Mouse (Mus musculus): ENCODE data around the gene Sept11. TPM values are rescaled to one million over a fixed set of nuclear protein-coding genes. Genes with fewer than 3 reads are reported as not detected.
A peak's percentile ranks its signal among the peaks of the same experiment; 100 is the strongest.

Sept11 gene
- polyA plus RNA-seq, 1 experiment from 2014 or later = 261 TPM

DNA sequence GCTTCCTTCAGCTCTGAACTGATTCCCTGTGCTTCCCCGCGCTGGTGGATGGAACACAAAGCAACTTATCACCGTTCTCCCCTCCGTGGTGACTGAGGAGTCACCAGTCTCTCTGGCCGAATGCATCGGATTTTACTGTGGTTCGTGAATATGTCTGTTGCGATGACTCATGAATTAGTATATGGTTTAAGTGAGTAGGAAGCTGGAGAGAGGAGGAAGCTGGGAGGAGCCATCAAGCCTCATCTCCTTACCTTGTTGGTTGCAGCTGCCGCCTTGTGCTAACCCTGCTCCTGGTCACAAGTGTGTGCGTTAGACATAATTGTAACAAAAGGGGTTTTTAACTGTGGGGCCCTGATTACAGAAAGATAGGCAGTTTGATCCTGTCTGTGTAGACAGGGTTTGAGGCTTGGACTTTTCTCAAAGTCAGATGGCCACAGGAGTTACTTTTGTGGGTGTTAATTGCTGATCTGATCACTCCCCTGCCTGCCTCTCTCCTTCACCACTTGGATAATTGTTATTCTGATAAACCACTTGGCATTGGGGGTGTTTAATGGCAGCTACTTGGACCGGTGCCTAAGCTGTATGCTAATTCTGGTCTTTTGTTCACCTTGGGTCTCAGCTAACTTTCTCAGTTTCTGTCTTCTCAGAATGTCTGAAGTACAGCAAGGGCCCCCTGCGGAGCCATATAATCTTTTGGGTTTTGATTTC is 33.1 kb downstream of the Sept11 start:
- Histone ChIP-seq H3K27me3 (ENCODE audit: control insufficient read depth, insufficient read depth, low read length) (no peaks in the 10 kb centered on the region), H3K36me3 (replicated peaks; ENCODE audit: control insufficient read depth, insufficient read depth, low read depth, low read length) (no peaks in the 10 kb centered on the region), H3K4me3 (ENCODE audit: low read depth, low read length) (no peak overlapping the region), H3K4me1 (ENCODE audit: control insufficient read depth, insufficient read depth, low read length) (peaks cover 7% of the 10 kb centered on the region), H3K4me2 (ENCODE audit: low read depth, low read length) (no peak overlapping the region), H3K9ac (replicated peaks; ENCODE audit: low read length) (no peak overlapping the region), H3K27ac (replicated peaks; ENCODE audit: low read depth, low read length) (no peak overlapping the region), H3K9me3 (replicated peaks; ENCODE audit: control insufficient read depth, low read length) (no peaks in the 10 kb centered on the region)
- 56% methylated on average over 12 of the region's 12 CpGs for WGBS
- ATAC-seq (replicated peaks; ENCODE audit: insufficient number of reproducible peaks, low FRiP score, low TSS enrichment, low read depth) (no peak), DNase-seq (ENCODE audit: low spot score) (no peak)

DNA sequence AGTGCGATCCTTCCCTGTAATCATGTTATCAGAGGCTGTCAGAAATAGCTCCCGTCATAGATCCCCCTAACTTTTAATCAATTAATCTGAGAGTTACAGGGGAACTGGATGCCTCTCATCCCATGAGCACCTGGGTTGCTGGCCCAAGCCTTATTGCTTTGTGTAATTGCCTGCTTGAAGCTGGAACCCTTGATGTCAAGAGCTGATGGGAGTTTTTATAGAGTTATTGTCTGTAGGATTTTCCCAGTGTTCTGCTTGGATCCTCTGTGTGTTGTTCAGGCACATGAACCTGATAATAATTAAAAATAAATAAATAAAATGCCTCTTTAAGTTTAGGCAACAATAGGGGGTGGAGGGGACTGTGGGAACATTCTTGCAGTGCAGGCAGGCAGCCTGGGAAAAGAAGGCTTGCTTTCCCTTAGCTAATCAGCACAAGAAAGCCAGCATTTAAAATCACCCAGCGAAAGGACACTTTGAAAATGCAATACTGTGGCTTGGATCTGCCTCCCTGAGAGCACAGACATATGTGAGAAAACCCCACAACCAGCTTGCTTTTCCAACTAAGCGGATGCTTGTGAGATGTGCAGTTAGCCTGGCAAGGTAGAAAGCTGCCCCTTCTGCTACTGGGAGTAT is 33.8 kb downstream of the Sept11 start:
- Histone ChIP-seq H3K27me3 (ENCODE audit: control insufficient read depth, insufficient read depth, low read length) (no peaks in the 10 kb centered on the region), H3K36me3 (replicated peaks; ENCODE audit: control insufficient read depth, insufficient read depth, low read depth, low read length) (no peaks in the 10 kb centered on the region), H3K4me2 (ENCODE audit: low read depth, low read length) (no peak overlapping the region), H3K4me3 (ENCODE audit: low read depth, low read length) (no peak overlapping the region), H3K9me3 (replicated peaks; ENCODE audit: control insufficient read depth, low read length) (no peaks in the 10 kb centered on the region), H3K4me1 (ENCODE audit: control insufficient read depth, insufficient read depth, low read length) (peaks cover 7% of the 10 kb centered on the region), H3K9ac (replicated peaks; ENCODE audit: low read length) (no peak overlapping the region), H3K27ac (replicated peaks; ENCODE audit: low read depth, low read length) (no peak overlapping the region)
- no peak for ATAC-seq (replicated peaks; ENCODE audit: insufficient number of reproducible peaks, low FRiP score, low TSS enrichment, low read depth)
- WGBS = 34% methylated on average over 4 of the region's 4 CpGs
- no peak for DNase-seq (ENCODE audit: low spot score)

DNA sequence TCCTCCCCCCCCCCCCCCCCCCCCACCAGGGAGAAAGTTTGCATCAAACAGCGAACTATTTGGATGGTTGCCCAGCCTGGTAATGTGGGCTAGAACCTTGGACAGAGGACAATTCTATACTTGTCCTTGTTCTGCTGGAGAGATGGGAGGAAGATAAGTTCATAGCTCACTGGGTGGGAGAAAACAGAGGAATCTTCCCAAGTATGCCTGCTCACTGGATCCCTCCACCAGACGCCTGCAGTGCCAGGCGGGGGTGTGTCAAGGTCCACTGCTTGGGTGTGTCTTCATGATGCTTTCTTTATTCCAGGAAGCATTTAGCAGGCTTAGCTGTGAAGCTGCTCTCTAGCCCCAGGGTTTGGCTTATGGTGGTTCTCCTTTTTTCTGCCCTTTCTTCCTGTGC is 34.5 kb downstream of the Sept11 start:
- H3K4me3 ChIP-seq (ENCODE audit: low read depth, low read length) = no peak overlapping the region
- no peaks in the 10 kb centered on the region for H3K9me3 ChIP-seq (replicated peaks; ENCODE audit: control insufficient read depth, low read length)
- ATAC-seq (replicated peaks; ENCODE audit: insufficient number of reproducible peaks, low FRiP score, low TSS enrichment, low read depth) (no peak), DNase-seq (ENCODE audit: low spot score) (no peak)
- H3K27me3 ChIP-seq (ENCODE audit: control insufficient read depth, insufficient read depth, low read length) = no peaks in the 10 kb centered on the region
- H3K4me1 ChIP-seq (ENCODE audit: control insufficient read depth, insufficient read depth, low read length) = peaks cover 7% of the 10 kb centered on the region
- H3K36me3 ChIP-seq (replicated peaks; ENCODE audit: control insufficient read depth, insufficient read depth, low read depth, low read length) = no peaks in the 10 kb centered on the region
- H3K9ac ChIP-seq (replicated peaks; ENCODE audit: low read length) = no peak overlapping the region
- H3K27ac ChIP-seq (replicated peaks; ENCODE audit: low read depth, low read length) = no peak overlapping the region
- no peak overlapping the region for H3K4me2 ChIP-seq (ENCODE audit: low read depth, low read length)
- WGBS = 14% methylated on average over 3 of the region's 3 CpGs

DNA sequence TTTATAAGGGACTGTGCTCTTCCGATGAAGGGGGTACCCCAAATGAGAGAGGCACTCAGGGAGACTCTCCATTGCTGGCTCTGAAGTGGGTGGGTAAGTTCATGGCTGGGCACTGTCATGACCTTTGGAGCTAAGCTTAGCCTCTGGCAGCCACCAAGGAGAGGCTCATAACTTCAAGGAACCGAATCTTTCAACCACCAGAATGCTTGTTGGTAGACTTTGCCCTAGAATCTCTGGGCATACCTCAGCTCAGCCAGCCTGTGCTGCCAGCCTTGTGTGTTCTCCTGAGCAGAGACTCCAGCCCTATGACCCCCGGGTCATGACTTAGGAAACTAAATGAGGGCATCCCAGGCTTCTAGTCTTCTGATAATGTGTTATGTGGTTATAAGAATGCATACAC is 35.5 kb downstream of the Sept11 start:
- no peak overlapping the region for H3K4me3 ChIP-seq (ENCODE audit: low read depth, low read length)
- H3K9me3 ChIP-seq (replicated peaks; ENCODE audit: control insufficient read depth, low read length) = no peaks in the 10 kb centered on the region
- H3K27ac ChIP-seq (replicated peaks; ENCODE audit: low read depth, low read length) = no peak overlapping the region
- H3K9ac ChIP-seq (replicated peaks; ENCODE audit: low read length) = no peak overlapping the region
- DNase-seq (ENCODE audit: low spot score) = no peak
- no peaks in the 10 kb centered on the region for H3K27me3 ChIP-seq (ENCODE audit: control insufficient read depth, insufficient read depth, low read length)
- peaks cover 7% of the 10 kb centered on the region for H3K4me1 ChIP-seq (ENCODE audit: control insufficient read depth, insufficient read depth, low read length)
- no peak for ATAC-seq (replicated peaks; ENCODE audit: insufficient number of reproducible peaks, low FRiP score, low TSS enrichment, low read depth)
- no peak overlapping the region for H3K4me2 ChIP-seq (ENCODE audit: low read depth, low read length)
- H3K36me3 ChIP-seq (replicated peaks; ENCODE audit: control insufficient read depth, insufficient read depth, low read depth, low read length) = no peaks in the 10 kb centered on the region
- WGBS = 70% methylated on average over 3 of the region's 3 CpGs

DNA sequence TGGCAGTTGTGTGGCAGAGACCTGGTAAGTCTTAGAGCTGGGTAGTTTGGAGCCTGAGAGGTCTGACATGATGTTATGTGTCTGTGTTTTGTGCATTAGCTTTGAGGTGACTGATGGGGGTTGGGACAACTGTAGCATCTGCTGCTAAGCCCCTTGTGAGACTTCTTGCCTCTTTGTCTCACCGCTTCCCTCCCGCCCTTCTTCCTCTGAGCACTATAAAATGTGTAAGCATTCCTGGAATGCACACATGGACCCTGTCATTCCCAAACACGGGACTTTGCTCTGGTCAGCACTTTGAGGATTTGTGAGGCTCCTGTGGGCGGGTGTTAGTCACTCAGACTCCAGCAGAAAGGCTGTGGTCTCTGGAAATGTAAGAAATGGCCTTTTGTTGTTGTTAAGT is 36.7 kb downstream of the Sept11 start:
- Histone ChIP-seq H3K27me3 (ENCODE audit: control insufficient read depth, insufficient read depth, low read length) (no peaks in the 10 kb centered on the region), H3K9ac (replicated peaks; ENCODE audit: low read length) (no peak overlapping the region), H3K4me3 (ENCODE audit: low read depth, low read length) (no peak overlapping the region), H3K4me1 (ENCODE audit: control insufficient read depth, insufficient read depth, low read length) (peaks cover 4% of the 10 kb centered on the region), H3K27ac (replicated peaks; ENCODE audit: low read depth, low read length) (no peak overlapping the region), H3K36me3 (replicated peaks; ENCODE audit: control insufficient read depth, insufficient read depth, low read depth, low read length) (no peaks in the 10 kb centered on the region), H3K9me3 (replicated peaks; ENCODE audit: control insufficient read depth, low read length) (no peaks in the 10 kb centered on the region), H3K4me2 (ENCODE audit: low read depth, low read length) (no peak overlapping the region)
- 2% methylated on average over 4 of the region's 4 CpGs for WGBS
- no peak for ATAC-seq (replicated peaks; ENCODE audit: insufficient number of reproducible peaks, low FRiP score, low TSS enrichment, low read depth)
- peak; percentile 71 for DNase-seq (ENCODE audit: low spot score)

DNA sequence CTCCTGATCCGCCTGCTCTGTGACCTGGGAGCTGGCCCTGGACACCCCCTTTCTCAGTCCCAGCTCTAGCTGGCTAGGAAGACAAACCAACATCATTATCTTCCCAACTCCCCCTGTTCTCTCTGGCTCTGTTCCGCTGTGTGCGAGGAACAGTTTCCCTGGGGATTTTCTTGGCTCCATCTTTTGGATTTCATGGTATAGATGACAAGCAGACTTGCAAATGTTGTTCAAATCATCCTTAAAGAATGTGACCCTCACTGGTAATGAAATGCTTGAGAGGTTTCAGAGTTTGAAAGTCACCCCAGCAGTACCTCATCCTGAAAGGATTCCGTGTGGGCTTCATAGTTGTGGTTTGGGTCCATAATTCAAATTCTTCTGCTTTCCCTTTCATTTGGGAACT is 38.2 kb downstream of the Sept11 start:
- peaks cover 4% of the 10 kb centered on the region for H3K4me1 ChIP-seq (ENCODE audit: control insufficient read depth, insufficient read depth, low read length)
- H3K4me3 ChIP-seq (ENCODE audit: low read depth, low read length) = no peak overlapping the region
- H3K36me3 ChIP-seq (replicated peaks; ENCODE audit: control insufficient read depth, insufficient read depth, low read depth, low read length) = no peaks in the 10 kb centered on the region
- 37% methylated on average over 4 of the region's 4 CpGs for WGBS
- no peak overlapping the region for H3K4me2 ChIP-seq (ENCODE audit: low read depth, low read length)
- no peaks in the 10 kb centered on the region for H3K27me3 ChIP-seq (ENCODE audit: control insufficient read depth, insufficient read depth, low read length)
- no peak overlapping the region for H3K9ac ChIP-seq (replicated peaks; ENCODE audit: low read length)
- DNase-seq (ENCODE audit: low spot score) (no peak), ATAC-seq (replicated peaks; ENCODE audit: insufficient number of reproducible peaks, low FRiP score, low TSS enrichment, low read depth) (no peak)
- H3K9me3 ChIP-seq (replicated peaks; ENCODE audit: control insufficient read depth, low read length) = no peaks in the 10 kb centered on the region
- H3K27ac ChIP-seq (replicated peaks; ENCODE audit: low read depth, low read length) = no peak overlapping the region

DNA sequence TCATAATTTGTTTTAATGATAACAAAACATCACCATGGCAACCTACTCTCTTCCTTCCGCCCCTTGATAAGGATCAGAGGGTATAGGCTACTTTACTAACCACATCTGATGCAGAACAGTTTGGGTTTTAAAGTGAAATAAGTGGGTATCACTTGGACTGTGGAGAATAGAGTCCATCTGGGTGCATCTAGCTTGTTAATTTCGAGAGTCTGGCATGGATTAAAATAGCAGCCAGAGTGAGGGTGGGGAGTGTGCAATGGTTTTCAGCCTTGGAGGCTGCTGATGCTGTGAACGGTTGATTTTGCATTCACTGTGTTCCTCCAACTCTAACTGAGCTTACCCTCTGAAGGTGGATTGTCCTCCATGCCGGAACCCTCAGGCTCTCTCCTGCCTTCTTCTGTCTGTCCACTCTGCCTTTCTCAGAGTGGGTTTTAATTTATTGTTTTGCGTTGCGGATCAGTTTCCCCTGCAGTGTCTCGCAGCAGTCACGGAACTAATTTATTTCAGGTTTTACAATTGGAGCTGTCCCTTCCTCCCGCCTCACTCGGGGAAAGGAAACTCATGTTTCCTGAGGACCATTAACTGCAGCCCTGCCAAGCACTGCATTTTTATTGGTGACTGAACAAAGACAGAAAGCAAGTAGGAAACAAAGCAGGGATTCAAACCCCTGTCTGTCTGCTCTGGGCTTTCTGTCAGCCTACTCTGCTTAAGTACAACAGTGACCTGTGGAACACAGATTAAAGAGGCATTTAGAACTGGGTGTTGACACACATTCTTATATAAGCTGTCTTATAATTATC is 40.4 kb downstream of the Sept11 start:
- H3K4me1 ChIP-seq (ENCODE audit: control insufficient read depth, insufficient read depth, low read length) = no peaks in the 10 kb centered on the region; the same call in none of the 2 replicates
- H3K9ac ChIP-seq (replicated peaks; ENCODE audit: low read length) = 0 out of 2 replicates have a peak overlapping the region, but pooled peaks have one; percentile 4
- peak overlapping the region; percentile 63 for H3K27ac ChIP-seq (replicated peaks; ENCODE audit: low read depth, low read length)
- no peak overlapping the region for H3K4me3 ChIP-seq (ENCODE audit: low read depth, low read length)
- DNase-seq (ENCODE audit: low spot score) (peak; percentile 81), ATAC-seq (replicated peaks; ENCODE audit: insufficient number of reproducible peaks, low FRiP score, low TSS enrichment, low read depth) (peak; percentile 46)
- no peaks in the 10 kb centered on the region for H3K9me3 ChIP-seq (replicated peaks; ENCODE audit: control insufficient read depth, low read length)
- no peak overlapping the region for H3K4me2 ChIP-seq (ENCODE audit: low read depth, low read length)
- no peaks in the 10 kb centered on the region for H3K27me3 ChIP-seq (ENCODE audit: control insufficient read depth, insufficient read depth, low read length)
- H3K36me3 ChIP-seq (replicated peaks; ENCODE audit: control insufficient read depth, insufficient read depth, low read depth, low read length) = no peaks in the 10 kb centered on the region
- WGBS = 22% methylated on average over 10 of the region's 10 CpGs

All from embryonic facial prominence, embryonic 11.5 days (tissue).